Mouse (Mus musculus): ENCODE measurements around the gene Ina.

Ina gene

DNA sequence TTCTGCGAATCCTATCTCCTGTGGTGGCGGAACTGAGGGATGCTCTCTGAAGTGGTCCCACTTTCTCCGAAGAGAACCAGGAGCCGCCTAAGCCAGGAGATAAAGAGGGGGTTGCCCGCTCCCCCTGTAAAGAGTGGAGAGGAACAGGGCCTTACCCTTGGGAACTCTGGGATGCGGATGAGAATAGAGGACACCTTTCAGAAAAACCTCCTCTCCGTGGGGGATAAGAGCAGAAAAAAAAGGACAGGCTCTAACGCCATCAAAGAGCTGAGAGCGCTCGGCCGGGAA, 395 bp upstream of the Ina start:
- no peak for DNase-seq (ENCODE audit: low spot score in 2 of 2)

DNA sequence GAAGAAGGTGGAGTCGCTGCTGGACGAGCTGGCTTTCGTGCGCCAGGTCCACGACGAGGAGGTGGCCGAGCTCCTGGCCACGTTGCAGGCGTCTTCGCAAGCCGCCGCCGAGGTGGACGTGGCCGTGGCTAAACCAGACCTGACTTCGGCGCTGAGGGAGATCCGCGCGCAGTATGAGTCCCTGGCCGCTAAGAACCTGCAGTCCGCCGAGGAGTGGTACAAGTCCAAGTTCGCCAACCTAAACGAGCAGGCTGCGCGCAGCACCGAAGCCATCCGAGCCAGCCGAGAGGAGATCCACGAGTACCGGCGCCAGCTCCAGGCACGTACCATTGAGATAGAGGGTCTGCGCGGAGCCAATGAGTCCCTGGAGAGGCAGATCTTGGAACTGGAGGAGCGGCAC, 898 bp downstream of the Ina start:
- DNase-seq (ENCODE audit: low spot score in 2 of 2), result no peak

DNA sequence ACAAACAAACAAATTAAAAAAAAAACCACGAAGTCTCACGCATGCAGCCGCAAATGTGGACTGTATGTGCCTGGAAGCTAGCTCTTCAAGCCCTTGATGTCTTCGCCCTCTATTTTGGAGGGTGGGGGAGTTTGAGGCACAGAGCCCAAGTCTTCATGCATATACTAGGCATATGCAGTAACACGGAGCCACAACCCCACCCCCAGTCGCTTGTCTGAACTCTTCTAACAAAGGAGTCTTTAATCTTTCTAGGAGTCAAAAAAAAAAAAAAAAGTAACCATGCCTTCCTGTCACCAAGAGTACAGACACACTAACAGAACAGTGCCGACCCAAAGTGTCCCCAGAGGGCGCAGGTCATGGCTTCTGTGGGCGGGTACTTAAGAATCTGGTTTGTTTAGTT, 1.5 kb downstream of the Ina start:
- DNase-seq (ENCODE audit: low spot score in 2 of 2), result no peak

DNA sequence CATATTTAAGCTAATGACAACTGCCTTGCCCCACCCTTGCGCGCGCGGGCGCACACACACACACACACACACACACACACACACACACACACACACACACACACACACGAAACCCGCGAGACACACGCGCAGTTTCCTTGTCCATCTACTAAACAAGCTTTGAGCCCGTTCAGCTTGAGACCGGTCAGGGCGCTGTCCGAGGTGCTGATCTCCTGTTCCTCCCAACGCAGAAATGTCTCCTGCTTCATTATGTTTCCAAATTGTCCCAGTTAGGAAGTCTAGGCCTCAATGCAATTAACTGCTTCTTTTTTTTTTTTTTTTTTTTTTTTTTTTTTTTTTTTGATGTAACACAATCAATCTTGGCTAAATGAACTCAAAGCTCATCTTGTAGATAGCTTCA, 2.0 kb downstream of the Ina start:
- DNase-seq (ENCODE audit: low spot score in 2 of 2), result peak; percentile 25 to 26

DNA sequence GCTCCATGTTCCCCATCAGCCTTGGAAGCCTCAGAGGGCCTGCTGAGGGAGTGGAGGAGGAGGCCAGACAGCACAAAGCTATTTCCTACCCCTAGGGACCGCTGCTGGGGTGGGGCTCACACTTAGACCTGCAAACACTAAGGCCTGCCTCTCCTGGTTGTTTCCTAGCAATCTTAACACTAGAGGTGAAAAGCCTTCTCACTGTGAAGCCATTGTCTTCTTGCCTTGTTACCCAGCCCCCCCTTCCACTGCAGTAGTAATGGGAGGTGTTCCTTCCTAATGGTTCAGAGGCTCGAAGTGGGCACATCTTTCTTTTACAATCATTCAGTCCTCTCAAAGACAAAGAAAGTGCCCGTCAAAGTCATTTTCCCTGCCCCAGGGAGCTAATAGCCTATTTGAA, 3.3 kb downstream of the Ina start:
- no peak for DNase-seq (ENCODE audit: low spot score in 2 of 2)

DNA sequence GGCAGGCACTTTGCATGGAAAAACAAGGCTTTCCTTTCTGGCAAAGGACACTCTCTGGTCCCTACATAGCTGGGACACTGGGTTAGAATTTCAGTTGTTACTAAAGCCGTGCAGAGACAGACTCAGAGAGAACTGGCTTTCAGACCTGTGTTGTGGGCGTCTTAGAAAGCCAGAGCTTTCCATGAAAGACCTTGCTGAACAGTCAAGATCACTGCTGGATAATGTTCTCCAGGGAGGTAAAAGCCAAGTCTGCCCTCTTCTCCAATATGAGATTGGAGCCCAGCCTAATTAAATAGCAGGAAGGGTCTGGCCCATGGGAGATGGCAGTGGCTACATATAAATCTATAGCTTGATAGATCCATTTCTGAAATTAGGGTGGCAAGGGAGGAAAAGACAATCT, 3.8 kb downstream of the Ina start:
- DNase-seq (ENCODE audit: low spot score in 2 of 2), result no peak

DNA sequence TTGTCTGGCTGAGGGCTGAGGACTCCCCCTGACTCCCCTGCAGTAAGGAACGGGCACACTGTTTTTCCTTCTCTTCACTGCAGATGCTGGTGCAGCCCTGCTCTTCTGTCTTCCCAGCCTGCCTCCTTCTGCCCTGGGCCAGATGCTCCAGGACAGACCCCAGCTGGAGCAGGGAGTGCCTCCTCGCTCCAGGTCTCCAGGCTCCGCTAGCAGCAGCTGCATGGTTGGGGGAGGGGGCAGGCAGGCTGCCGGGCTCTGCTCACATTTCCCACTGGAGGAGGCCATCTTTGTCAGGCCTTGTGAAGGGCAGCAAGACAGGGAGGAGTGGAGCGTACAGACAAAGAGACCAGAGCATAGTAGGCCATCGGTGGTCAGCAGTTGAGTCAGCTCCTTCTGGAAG, 4.8 kb downstream of the Ina start:
- DNase-seq (ENCODE audit: low spot score in 2 of 2), result no peak

DNA sequence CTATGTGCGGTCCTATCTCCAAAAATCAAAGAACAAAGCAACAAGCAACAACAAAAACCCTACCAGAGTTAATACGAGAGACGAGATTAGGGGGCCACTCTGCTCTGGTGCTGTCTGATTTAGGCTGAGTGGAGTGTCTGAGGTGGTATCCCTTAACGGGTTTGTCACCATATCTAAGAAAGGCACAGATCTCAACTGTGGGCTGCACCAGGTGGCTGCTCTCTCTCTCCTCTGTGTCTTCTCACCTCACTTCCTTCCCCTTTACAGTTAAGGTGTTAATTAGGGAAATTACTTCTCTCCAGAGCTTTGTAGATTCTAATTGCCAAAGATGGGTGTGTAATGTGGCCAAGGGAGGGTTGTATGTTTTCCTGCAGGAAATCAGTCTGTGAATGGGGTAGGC, 8.2 kb downstream of the Ina start:
- no peak for DNase-seq (ENCODE audit: low spot score in 2 of 2)

DNA sequence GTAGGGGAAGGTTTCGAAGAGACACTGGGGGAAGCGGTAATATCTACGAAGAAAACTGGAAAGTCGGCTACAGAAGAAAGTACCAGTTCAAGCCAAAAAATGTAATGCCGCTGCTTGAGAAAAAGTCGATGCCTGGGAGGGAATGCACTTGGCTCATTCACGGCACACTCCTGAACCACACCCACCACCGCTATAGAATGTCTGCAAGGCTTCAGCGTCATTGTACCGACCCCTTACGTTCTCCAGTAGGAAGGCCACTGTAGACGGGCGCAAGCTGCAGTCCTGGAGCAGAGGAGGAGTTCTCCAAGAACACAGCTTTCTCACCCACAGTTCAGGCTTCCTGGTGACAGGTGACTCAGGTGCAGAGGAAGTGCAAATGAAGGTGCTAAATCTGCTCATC, 9.0 kb downstream of the Ina start:
- DNase-seq (ENCODE audit: low spot score in 2 of 2), result no peak

DNA sequence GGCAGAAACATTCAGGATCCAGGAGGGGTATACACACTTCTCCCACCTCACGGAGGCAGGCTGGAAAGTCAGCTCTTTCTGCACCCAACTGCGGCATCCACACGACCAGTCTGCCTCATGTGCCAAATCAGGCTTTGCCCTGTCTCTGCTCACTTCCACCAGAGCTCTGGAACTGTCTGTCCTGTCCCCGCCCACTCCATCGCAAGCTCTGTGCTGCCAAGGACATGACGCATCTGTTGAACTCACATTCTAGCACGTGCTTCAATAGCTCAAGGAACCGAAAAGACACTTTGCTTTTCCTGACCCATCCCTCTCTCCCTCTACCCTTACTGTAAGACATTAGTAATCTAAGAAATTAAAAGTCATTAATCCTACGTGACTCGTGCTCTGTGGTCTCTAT, 10.5 kb downstream of the Ina start:
- DNase-seq (ENCODE audit: low spot score in 2 of 2), result no peak

DNA sequence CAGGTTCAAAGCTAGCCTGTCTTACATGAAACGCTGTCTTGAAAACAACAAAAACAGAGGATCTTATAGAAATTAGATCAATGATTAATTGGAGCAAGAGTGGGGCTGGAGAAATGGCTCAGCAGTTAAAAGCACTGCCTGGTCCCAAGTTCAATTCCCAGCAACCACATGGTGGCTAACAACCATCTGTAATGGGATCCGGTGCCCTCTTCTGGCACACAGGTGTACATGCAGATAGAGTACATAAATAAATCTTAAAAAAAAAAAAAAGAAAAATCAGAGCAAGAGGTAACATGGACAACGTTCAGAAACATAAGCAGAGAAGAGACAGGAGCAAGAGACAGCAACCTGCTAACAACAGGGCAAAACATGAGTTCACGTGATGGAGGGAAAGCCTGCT, 12.0 kb downstream of the Ina start:
- DNase-seq (ENCODE audit: low spot score in 2 of 2), result no peak

DNA sequence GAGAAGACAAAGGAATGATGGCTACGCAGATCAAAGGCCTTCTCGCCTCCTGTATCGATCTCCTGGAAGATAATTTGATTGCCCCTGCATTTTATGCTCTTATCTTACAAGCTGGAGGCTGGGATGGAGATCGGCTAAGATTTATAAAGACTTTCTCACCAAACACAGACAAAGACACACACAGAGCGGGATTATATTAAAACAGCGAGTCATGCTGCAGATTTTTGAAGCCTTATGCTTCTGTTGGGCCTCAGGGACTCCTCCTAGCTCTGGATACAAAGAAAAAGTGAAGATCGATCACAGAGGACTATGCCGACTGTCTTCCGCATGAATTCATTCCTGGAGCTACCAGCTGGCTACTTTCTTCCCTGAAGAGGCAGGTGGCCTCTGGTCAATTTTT, 15.3 kb downstream of the Ina start:
- DNase-seq (ENCODE audit: low spot score in 2 of 2), result no peak

DNA sequence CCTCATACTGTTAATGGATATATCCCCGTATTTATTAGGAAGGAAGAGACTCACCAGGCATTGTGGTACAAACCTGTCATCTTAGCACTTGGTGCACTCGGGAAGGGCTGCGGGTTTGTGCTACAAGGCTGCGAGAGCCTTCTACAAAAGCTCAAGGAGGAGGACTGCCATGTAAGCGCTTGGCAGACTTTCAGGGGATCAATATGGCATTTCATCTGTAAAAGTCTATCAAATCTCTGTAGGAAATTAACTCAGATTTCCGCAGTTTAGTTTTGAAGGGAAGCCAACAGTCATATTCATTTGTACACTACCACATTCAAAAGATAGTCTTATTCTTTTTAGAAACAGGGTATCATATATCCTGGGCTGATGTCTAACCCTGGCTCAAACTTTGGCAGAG, 17.3 kb downstream of the Ina start:
- no peak for DNase-seq (ENCODE audit: low spot score in 2 of 2)

DNA sequence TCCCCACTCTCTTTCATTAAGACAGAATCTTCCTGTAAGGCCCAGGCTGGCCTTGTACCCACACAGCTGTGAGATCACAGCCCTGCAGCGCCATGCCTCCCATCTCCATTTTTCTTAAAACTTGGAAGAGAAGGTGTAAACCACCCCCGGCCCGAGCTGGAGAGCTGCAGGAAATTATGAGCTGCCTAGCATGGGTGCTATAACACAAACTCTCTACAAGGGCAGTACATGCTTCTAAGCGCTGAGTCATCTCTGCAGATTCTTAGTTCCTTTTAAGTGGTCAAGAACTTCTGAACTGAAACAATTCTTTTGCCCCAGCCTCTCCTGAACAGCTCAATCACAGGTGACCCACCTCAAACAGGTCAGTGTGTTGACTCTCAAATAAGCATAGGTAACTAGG, 20.4 kb downstream of the Ina start:
- DNase-seq (ENCODE audit: low spot score in 2 of 2), result no peak

DNA sequence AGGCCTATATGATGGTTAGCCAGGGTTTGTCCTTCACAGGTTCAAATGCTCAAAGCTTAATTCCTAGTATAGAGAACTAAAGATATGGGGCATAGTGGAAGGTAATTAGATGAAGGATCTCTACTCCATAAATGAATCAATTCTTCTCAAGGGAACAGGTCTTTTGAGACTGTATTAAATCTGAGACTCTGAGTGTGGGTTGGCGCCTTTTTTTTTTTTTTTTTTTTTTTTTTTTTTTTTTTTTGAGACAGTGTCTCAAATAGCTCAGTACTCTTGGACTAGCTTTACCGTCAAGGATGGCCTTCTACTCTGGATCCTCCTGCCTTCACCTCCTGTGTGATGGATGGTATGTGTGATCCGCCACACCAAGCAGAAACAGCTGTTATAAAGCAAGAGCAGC, 22.1 kb downstream of the Ina start:
- DNase-seq (ENCODE audit: low spot score in 2 of 2), result no peak

DNA sequence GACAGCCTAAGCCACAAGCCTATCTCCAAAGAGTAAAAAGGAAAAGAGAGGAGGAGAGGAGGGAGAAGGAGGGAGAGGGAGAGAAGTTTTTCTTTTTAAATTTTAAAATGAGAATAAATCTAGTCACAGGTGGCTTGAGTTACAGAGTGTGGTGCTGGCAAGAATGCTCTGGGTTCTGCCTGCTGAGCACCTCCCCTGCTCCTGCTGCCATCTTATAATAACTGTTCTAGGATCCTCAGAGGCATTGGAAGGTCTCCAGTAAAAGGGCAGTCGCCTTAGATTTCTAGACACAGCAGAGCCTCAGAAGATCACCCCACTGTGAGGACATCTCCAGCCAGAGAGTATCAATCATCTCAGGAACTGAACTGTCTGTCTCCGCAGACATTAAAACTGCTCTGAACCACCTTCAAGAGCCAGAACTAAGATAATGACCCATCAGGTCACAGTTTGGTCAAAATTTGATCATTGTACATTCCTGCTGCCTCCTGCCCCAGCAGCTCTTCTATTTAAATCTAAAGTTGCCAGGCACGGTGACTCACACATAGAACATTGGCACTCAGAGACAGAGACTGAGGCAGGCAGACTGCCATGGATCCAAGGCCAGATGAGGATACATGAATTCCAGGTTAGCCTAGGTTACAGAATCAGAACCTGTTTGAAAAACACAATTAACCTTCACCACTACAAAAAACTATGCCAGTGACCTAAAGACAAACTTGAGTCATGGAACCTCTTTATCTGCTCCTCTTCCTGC, 26.4 kb downstream of the Ina start:
- DNase-seq (ENCODE audit: low spot score in 2 of 2), result no peak

DNA sequence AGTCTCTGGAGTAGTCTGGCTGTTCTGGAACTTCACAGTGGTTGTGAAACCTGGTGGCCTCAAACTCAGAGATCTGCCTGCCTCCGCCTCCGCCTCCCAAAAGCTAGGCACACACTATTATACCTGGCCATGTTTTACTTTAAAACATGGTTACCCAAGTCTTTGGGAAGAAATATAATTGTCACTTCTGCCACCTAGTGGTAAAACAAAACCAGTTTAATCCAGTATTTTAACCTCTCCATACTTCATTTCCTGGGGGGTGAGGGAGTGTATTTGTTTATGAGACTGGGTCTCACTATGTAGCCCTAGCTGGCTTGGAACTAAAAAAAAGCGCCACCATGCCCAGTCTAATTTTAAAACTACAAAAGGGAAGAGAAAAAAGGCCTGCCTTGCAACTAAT, 29.1 kb downstream of the Ina start:
- DNase-seq (ENCODE audit: low spot score in 2 of 2), result no peak

DNA sequence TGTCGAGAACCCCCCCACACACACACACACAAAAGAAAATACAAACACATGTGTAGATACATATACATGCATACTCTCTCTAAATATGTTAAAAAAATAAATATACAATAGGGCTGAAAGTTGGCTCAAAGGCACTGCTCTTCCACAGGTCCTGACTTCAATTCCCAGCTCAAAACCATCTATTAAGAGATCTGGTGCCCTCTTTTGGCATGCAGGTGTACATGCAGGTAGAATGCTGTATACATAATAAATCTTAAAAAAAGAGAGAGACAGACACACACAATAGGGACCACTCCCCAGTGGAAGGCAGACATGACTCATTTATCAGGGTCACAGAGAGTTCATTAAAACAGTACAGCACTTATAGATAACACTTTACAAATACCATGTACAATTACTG, 31.8 kb downstream of the Ina start:
- no peak for DNase-seq (ENCODE audit: low spot score in 2 of 2)

DNA sequence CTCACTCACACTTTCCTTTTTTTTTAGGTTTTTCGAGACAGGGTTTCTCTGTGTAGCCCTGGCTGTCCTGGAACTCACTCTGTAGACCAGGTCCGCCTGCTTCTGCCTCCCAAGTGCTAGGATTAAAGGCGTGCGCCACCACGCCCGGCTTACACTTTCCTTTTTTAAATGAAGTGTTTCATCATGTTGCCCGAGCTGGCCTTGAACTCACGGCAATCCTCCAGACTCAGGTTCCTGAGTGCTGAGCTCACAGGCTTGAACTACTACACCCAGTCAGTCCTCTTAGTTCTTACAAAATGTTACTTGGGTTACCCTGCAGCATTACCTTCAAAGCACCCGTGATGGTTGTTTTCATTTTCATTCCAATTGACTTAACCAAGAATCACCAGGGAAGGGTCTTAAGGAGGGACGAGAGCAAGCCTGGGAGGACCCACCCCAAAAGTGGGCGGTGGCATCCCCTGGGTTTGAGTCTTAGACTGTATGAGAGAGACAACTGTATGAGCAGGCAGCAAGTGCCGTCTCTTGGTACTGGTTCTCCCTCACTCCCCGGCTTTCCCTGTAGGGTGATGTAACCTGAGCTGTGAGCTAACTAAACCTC, 32.8 kb downstream of the Ina start:
- DNase-seq (ENCODE audit: low spot score in 2 of 2), result no peak

DNA sequence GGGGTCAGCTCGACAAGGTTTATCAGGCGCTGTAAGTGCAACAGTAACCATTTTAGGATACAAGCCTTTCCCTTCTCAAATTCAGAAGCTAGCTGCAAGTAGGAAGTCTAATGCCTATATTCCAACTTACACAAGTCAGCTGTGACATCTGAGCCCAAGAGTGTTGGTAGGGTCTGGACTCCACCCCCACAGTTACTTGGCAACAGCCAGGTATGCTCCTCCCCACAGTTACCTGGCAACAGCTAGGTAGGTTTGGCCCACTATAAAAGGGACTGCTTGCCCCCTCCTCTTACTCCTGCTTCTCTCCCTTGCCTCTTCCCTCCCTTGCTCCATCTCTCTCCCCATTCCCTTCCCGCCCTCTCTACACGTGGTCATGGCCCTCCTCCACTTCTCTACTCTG, 34.6 kb downstream of the Ina start:
- no peak for DNase-seq (ENCODE audit: low spot score in 2 of 2)

DNA sequence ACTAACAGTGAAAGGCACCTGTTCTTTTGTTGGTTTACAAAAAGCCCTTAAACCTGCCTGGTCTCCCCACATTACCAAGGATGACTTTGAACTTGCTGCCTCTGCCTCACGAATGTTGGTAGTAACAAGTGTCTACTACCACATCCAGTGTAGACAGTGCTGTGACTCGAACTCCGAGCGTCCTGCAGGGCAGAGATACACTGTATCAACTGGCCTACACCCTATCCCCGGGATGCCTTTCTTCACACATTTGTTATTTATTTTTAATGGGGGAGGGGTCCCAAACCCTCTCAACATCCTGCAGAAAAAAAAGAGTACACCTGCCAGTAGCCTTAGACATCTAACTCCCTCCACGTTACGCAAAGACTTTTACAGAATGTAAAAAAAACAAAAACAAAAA, 35.3 kb downstream of the Ina start:
- DNase-seq (ENCODE audit: low spot score in 2 of 2), result no peak

DNA sequence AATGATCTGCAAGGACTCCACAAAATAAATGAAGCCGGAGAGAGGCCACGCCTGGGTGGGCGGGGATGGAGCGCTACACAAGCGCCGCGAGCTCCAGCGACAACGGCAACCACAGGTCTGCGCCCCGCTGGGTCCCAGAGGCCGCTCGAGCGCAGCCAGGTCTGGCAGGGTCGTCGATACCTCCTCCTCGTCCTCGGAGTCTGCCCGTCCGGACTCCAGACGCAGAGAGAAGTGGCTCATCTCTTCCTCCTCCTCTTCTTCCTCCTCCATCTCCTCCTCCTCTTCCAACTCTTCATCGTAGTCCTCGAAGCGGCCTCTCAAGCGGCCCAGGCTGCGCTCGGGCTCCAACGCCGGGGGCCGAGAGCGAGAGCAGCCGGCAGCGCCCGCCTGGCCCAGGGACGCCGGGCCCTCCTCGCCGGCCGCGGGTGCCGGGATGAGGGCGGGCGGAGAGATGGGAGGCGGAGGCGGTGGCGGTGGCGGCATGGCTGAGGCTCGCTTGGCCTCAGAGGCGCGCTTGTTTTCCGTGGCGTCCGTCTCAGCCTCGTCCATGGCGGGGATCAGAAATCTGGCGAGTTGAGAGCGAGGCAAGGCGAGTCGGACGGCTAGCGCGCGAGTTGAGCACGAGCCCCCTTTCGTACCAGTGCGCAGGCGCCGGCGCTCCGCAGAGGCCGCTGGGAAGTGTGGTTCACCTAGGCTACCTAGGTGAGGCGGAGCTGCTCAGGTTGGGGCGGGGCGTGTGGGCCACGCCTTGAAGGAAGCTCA, 36.0 kb downstream of the Ina start, which contains the start of gene Pcgf6:
Pcgf6 (minus strand) TSS at position 636 of the 762 bp plus-strand sequence.
- DNase-seq (ENCODE audit: low spot score in 2 of 2), result peak; percentile 86 to 87

DNA sequence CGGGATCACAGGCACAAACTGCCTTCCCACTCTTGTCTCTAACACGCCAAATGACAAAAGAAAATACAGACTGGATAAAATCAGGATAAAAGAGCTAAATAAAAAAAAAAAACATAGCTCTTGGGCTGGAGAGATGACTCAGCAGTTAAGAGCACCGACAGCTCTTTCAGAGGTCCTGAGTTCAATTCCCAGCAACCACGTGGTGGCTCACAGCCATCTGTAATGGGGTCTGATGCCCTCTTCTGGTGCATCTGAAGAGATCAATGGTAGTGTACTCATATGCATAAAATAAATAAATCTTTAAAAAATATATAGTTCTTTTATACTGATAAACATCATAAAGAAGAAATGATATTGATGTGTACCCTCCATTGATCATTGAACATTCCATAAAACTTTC, 38.4 kb downstream of the Ina start:
- no peak for DNase-seq (ENCODE audit: low spot score in 2 of 2)
